Mouse (Mus musculus) gastrocnemius, postnatal 10 days (tissue): Measurements from ENCODE around the gene Auts2. TPM values are rescaled to one million over a fixed set of nuclear protein-coding genes. Genes with fewer than 3 reads are reported as not detected.

Experiments used
- DNase-seq: peaks from one replicate; pipeline ENCODE4 v3.0.0; 2021; ENCODE audit warnings: mixed read lengths
- total RNA-seq, 2 experiments: library from RNA; stranded (reverse); gene quantifications; 2 replicates each; pipeline ENCODE4 v1.2.3; 2021

Gene Auts2
- total RNA-seq, 2 experiments from 2014 or later = 36.2 to 49.1 TPM

GRCm38 (mm10) chr5:131898048-131898638, 645.0 kb downstream of the Auts2 start:
- no peak for DNase-seq

- DNase-seq = no peak
These were observed 656.5 kb downstream of the Auts2 start for GRCm38 (mm10) chr5:131886636-131887035.

GRCm38 (mm10) chr5:131876569-131876968, 666.6 kb downstream of the Auts2 start:
- DNase-seq = no peak

- DNase-seq = no peak
These were observed 667.2 kb downstream of the Auts2 start for GRCm38 (mm10) chr5:131875976-131876375.

- DNase-seq = no peak
These were observed 670.0 kb downstream of the Auts2 start for GRCm38 (mm10) chr5:131873116-131873515.

- DNase-seq = no peak
These were observed 673.2 kb downstream of the Auts2 start for GRCm38 (mm10) chr5:131869711-131870499.

- no peak for DNase-seq
These were observed 677.9 kb downstream of the Auts2 start for GRCm38 (mm10) chr5:131865200-131865599.

GRCm38 (mm10) chr5:131857976-131858375, 685.2 kb downstream of the Auts2 start:
- no peak for DNase-seq

- peak; percentile 21 for DNase-seq
These were observed 687.8 kb downstream of the Auts2 start for GRCm38 (mm10) chr5:131855358-131855757.

- DNase-seq = no peak
These were observed 691.3 kb downstream of the Auts2 start for GRCm38 (mm10) chr5:131851597-131852453.

GRCm38 (mm10) chr5:131850632-131851335, 692.4 kb downstream of the Auts2 start:
- no peak for DNase-seq

- DNase-seq = no peak
These were observed 693.5 kb downstream of the Auts2 start for GRCm38 (mm10) chr5:131849644-131850043.

GRCm38 (mm10) chr5:131844519-131844800, 698.7 kb downstream of the Auts2 start:
- no peak for DNase-seq

GRCm38 (mm10) chr5:131843766-131844518, 699.2 kb downstream of the Auts2 start:
- no peak for DNase-seq

GRCm38 (mm10) chr5:131839657-131840315, 703.4 kb downstream of the Auts2 start:
- no peak for DNase-seq

GRCm38 (mm10) chr5:131839023-131839422, 704.1 kb downstream of the Auts2 start:
- no peak for DNase-seq

- DNase-seq = no peak
These were observed 705.1 kb downstream of the Auts2 start for GRCm38 (mm10) chr5:131838064-131838463.

GRCm38 (mm10) chr5:131836014-131836735, 707.0 kb downstream of the Auts2 start:
- no peak for DNase-seq

GRCm38 (mm10) chr5:131832891-131833876, 710.0 kb downstream of the Auts2 start:
- no peak for DNase-seq
